Mouse (Mus musculus): ENCODE measurements around the gene Utrn.

Utrn gene

GRCm38 (mm10) chr10:12545440-12545839, 323.7 kb downstream of the Utrn start:
- no peak for DNase-seq (ENCODE audit: low spot score in 2 of 2)

GRCm38 (mm10) chr10:12541757-12542156, 327.4 kb downstream of the Utrn start:
- DNase-seq (ENCODE audit: low spot score in 2 of 2) = no peak

GRCm38 (mm10) chr10:12535272-12535671, 333.9 kb downstream of the Utrn start:
- DNase-seq (ENCODE audit: low spot score in 2 of 2) = no peak

GRCm38 (mm10) chr10:12534801-12535200, 334.4 kb downstream of the Utrn start:
- DNase-seq (ENCODE audit: low spot score in 2 of 2) = no peak

- no peak for DNase-seq (ENCODE audit: low spot score in 2 of 2)
These were observed 334.9 kb downstream of the Utrn start for GRCm38 (mm10) chr10:12534301-12534700.

- no peak for DNase-seq (ENCODE audit: low spot score in 2 of 2)
These were observed 347.1 kb downstream of the Utrn start for GRCm38 (mm10) chr10:12522078-12522477.

GRCm38 (mm10) chr10:12518162-12518561, 351.0 kb downstream of the Utrn start:
- no peak for DNase-seq (ENCODE audit: low spot score in 2 of 2)

- no peak for DNase-seq (ENCODE audit: low spot score in 2 of 2)
These were observed 363.6 kb downstream of the Utrn start for GRCm38 (mm10) chr10:12505568-12505967.

- no peak for DNase-seq (ENCODE audit: low spot score in 2 of 2)
These were observed 368.7 kb downstream of the Utrn start for GRCm38 (mm10) chr10:12500489-12500888.

GRCm38 (mm10) chr10:12497555-12497954, 371.6 kb downstream of the Utrn start:
- DNase-seq (ENCODE audit: low spot score in 2 of 2) = no peak

GRCm38 (mm10) chr10:12489551-12490177, 379.5 kb downstream of the Utrn start:
- no peak for DNase-seq (ENCODE audit: low spot score in 2 of 2)

- DNase-seq (ENCODE audit: low spot score in 2 of 2) = no peak
These were observed 380.6 kb downstream of the Utrn start for GRCm38 (mm10) chr10:12488518-12488917.

- DNase-seq (ENCODE audit: low spot score in 2 of 2) = no peak
These were observed 381.0 kb downstream of the Utrn start for GRCm38 (mm10) chr10:12488117-12488516.

GRCm38 (mm10) chr10:12483494-12483893, 385.7 kb downstream of the Utrn start:
- no peak for DNase-seq (ENCODE audit: low spot score in 2 of 2)

GRCm38 (mm10) chr10:12482975-12483374, 386.2 kb downstream of the Utrn start:
- DNase-seq (ENCODE audit: low spot score in 2 of 2) = no peak

- no peak for DNase-seq (ENCODE audit: low spot score in 2 of 2)
These were observed 394.1 kb downstream of the Utrn start for GRCm38 (mm10) chr10:12474850-12475621.

- DNase-seq (ENCODE audit: low spot score in 2 of 2) = no peak
These were observed 399.6 kb downstream of the Utrn start for GRCm38 (mm10) chr10:12469391-12470057.

- DNase-seq (ENCODE audit: low spot score in 2 of 2) = no peak
These were observed 401.6 kb downstream of the Utrn start for GRCm38 (mm10) chr10:12467544-12467943.

- no peak for DNase-seq (ENCODE audit: low spot score in 2 of 2)
These were observed 408.2 kb downstream of the Utrn start for GRCm38 (mm10) chr10:12460945-12461344.

GRCm38 (mm10) chr10:12456867-12457266, 412.3 kb downstream of the Utrn start:
- DNase-seq (ENCODE audit: low spot score in 2 of 2) = no peak

GRCm38 (mm10) chr10:12452641-12453040, 416.5 kb downstream of the Utrn start:
- DNase-seq (ENCODE audit: low spot score in 2 of 2) = no peak

GRCm38 (mm10) chr10:12444122-12444521, 425.0 kb downstream of the Utrn start:
- DNase-seq (ENCODE audit: low spot score in 2 of 2) = no peak

- DNase-seq (ENCODE audit: low spot score in 2 of 2) = no peak
These were observed 436.0 kb downstream of the Utrn start for GRCm38 (mm10) chr10:12433161-12433560.

Data from frontal cortex, postnatal 25 days (tissue).